Mouse (Mus musculus) cerebellum, adult 11 months (tissue): Measurements from ENCODE around the gene Dnah14.

Source experiments
- DNase-seq: peaks from one replicate; pipeline ENCODE4 v3.0.0; 2022

Dnah14 gene

GRCm38 (mm10) chr1:181856329-181856728 is 280.0 kb downstream of the Dnah14 start:
- no peak for DNase-seq

GRCm38 (mm10) chr1:181860659-181861058 is 284.3 kb downstream of the Dnah14 start:
- DNase-seq: no peak

- DNase-seq: no peak
Observed at GRCm38 (mm10) chr1:181861181-181861902, 285.0 kb downstream of the Dnah14 start.

- no peak for DNase-seq
Observed at GRCm38 (mm10) chr1:181862676-181863374, 286.5 kb downstream of the Dnah14 start.

- no peak for DNase-seq
Observed at GRCm38 (mm10) chr1:181863431-181863830, 287.1 kb downstream of the Dnah14 start.
